Mouse (Mus musculus) ovary, postnatal 14 days (tissue): ENCODE results near the gene Arf4.
A peak's percentile ranks its signal among the peaks of the same experiment; 100 is the strongest.
"Not testable (repeated sequence)": the region's sequence is repeated elsewhere in the genome, so short reads cannot be mapped to it uniquely, and the experiment has no call there.

ENCODE experiments used
- DNase-seq: peaks from one replicate; pipeline ENCODE4 v3.0.0; 2022; ENCODE audit warnings: low spot score

The Arf4 gene

DNA sequence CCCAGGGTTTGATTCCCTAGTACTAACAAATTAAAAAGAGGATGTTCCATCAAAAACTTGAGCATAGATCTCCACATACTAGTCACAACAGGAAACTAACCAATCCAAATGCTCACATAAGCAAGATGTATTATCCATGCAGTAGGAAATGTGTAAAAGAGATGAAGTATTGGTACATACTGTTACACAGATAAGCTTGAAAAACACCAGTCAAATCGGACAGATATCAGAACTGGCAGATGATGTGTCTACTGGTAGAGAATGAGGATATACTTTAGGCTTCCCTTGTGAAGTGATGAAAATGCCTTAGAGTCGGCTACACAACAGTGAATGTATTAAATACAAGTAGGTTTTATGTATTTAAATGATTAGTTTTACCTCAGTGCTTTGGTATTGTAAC is 24.6 kb downstream of the Arf4 start:
- DNase-seq, result no peak

DNA sequence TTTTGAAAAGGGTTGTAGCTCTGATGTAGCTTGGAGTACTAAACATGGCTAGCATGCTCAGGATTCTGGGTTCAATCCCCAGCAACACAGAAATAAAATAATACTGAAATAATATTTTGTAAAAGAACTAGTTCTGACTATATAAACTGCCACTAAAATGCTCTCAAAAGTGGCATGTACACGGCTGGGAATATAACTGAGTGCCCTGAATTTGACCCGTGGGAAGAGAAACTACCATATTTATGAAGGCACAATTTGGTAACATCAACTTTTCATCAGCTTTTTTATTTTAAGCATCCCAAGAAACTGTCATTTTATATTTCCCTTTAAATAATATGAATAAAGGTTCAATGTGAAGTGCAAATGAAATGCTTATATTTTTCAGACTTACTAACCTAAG is 26.0 kb downstream of the Arf4 start:
- DNase-seq, result no peak

DNA sequence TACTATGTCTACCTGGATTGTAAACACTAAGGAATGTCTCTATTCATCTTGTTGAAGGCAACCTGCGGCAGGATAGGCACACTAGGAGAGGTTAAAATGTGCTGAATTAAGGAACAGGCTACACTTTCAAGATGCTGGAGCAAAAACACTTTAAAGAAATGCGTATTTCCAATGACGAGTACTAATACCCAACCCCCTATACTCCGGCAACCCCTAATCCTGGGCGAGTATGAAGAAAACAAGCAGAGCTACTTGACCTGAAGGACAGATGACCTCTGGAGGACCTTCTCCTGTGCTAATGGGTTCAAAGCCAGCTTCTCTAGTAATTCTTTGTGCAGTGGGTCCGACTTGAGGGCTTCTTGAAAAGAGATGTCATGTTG is 30.1 kb downstream of the Arf4 start:
- DNase-seq, result no peak

DNA sequence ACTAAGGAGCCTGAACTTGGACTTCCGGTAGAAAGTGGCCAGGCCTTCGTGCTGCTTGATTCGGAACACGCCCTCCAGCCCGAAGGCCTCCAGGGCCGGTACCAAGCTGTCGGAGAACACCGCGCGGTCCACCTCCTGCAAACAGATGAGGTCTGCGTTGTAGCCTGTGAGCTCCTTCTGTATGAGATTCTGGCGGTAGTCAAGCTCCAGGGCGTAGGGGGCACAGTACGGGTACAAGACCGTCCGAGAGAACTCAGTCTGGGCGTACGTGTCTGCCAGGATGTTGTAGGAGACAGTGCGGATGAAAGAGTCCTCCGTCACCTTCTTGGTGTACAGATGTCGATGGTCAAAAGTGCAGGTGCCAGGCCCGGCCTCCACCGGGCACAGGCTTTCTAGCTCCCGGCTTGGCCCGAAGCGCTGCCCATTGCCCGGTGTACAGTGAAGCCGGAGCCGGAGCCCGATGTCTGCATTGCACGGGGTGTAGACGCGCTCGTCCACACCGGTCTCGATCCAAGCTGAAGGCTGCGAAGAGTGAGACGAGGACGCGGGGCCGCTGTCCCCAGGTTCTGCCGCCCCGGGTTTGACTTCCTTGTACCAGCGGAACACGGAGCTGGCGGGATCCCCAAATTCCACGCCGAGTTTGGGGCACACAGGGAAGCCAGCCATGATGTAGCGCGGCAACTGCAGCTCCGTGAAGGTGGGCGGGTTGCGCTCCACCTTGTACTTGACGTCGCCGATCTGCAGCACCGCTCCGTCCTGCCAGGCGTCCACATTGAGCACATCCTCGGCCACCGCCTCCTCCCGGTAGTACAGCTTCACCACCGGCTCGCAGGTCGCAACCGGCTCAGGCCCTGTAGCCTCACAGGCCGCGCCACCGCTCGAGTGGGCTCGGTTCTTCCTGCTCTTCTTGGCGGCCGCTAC is 30.8 kb downstream of the Arf4 start:
- DNase-seq, result peak; percentile 13

DNA sequence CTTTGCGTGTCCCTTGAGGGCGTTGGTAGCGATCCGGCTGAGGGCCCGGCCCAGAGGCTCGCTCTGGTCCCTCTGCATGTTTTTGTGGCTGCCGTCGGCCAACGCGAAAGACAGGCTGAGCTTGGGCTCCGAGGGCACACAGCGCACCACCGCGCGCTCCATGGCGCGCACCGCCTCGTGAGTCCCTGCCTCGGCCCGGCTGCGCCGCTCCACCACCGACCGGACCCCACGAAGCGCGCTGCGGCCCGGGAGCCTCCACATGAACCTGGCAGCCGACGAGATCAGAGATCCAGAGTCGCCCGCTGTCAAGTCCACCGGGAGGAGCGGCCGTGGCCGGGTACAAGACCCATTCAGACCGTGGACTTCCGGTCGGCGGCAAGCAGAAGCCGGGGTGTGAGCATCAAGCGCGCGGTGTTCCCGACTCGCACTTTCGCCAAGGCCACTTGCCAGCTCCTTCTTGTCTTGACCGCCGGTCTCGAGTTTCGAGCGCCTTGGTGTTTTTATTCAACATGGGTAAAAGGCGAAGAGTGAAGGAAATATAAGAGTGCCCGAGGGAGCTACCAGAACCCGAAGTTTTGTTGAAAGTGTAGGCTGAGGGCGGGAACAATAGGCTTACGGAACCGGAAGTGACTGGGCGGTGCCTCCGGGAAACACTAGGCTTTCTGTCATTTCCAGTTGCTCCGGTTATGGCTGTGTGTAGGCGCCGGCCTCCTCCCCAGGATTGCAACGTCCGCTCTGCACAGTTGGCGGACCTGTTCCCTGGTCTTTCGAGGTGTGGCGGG is 31.6 kb downstream of the Arf4 start, which contains the start of gene Pde12:
Gene Pde12 (minus strand): TSS at position 592 of the 782 bp plus-strand sequence.
- DNase-seq, result peak; percentile 78

DNA sequence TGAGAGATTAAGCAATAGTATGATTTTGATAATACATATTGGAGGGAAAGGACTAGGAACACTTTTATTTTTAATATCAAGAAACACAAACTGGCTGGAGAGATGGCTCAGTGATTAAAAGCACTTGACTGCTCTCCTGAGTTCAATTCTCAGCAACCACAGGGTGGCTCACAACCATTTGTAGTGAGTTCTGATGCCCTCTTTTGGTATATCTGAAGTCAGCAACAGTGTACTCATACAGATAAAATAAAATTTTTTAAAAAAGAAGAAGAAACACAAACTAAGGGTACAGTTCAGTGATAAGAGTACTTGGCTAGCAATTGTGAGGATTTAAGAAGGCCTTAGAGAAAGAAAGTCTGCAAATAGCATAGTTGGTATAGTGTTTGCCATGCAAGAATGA is 33.1 kb downstream of the Arf4 start:
- DNase-seq, result no peak

DNA sequence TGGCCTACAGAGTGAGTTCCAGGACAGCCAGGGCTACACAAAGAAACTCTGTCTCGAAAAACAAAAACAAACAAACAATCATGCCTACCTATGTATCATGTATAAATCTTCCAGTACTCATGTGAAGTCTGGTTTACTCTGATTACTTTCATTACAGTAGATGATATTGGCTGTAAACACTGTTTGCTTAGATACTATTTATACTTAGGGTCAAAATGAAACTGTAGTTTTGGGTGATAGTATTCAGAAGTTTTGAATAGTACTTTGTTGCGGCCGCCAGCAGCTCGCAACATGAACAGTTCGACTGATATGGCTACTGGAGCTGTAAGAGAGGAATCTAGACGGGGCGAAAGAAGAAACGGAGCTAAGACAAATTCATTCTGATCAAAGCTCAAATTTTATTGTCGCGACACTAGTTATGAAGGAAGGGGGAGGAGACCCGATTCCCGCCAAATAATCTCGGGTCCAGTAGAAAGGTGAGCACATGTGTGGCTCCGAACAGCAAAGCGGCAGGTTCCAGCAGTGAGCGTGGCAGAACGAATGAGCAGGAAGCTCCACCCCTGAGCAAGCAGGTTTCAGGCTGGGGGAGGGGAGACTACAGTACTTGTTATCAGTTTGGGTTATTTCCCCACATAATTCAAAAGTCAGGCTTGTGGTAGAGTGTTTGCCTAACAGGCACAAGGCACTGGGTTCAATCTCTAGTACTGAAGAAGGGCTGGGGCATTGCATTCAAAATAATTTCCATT is 34.2 kb downstream of the Arf4 start:
- DNase-seq, result not testable (repeated sequence)

DNA sequence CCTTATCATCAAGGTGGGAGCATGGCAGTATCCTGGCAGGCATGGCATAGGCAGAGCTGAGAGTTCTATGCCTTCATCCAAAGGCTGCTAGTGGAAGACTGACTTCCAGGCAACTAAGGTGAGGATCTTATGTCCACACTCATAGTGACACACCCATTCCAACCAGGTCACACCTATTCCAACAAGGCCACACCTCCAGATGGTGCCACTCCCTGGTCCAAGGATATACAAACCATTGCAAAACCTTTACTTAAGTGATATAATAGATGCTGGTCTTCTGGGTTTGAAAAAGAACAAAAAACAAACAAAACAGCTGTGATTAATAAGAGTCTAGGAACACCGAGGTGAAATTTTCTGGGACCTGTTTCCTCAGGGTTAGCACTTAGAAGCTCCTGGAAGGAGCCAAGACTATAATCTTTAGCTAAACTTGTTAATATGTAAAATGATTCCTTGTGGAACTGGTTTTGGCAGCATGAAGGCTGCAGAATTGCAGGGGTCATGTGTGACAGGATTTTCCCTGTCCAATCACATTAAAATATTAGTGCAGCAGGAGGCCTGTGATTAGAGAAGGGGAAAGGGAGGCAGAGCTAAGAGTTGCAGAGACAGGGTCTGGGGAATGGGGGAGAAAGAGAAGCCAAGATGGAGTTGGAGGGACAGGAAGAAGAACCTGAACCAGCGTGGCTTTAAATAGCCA is 36.7 kb downstream of the Arf4 start:
- not testable (repeated sequence) for DNase-seq

DNA sequence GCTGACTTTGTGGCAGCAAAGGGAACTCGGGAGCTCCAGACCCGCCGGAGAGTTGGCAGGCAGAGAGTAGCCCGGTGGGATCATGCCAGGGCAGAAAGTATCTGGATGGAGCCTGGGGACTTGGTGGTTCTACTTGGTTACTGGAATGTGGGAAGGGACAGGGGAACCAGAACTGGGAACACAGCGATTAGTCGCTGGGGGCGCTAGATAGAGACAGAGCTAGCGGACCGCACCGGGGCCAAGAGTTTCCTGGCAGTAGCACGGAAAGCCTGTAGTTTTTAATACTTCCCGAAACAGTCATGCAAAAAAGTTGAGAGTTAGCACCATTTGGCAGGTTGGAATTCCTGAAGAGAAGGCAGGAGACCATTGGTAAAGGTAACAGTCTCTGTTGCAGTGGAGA is 37.5 kb downstream of the Arf4 start:
- DNase-seq, result peak; percentile 11

DNA sequence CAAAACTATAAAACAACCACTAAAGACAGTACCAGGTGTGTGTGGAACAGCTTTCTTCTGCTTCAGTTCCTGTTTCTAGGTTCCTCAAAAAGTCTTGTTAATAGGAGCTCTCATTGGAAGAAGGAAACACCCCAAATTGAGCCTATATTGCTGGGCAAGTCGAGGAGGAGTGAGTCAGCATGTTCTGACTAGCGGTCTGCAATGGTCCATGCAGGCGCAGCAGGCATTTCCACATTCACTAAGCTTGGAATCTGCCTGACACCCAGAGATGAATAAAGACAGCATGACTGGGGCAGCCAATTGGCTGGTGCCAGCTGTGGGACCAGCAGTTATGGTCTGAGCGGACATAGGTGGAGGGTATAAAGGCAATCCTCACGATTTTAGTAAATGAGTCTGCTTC is 37.9 kb downstream of the Arf4 start:
- no peak for DNase-seq

DNA sequence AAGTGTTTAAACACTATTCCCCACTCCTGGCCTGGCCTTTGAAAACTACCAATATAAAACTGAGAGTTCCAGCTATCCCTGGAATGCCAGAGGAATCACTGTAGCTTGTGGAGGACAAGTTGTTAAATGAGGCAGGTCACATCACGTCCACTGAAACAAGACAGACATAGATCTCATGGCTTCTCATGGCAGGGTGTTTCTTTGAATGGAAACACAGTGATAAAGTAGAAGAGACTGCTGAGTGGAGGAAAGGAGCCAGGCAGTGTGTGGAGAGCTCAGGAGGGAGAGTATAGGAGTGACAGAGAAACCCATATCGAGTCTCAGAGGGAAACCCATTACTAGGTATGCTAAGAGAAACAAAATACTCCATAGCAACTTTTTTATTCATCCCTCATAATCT is 52.9 kb downstream of the Arf4 start:
- no peak for DNase-seq

DNA sequence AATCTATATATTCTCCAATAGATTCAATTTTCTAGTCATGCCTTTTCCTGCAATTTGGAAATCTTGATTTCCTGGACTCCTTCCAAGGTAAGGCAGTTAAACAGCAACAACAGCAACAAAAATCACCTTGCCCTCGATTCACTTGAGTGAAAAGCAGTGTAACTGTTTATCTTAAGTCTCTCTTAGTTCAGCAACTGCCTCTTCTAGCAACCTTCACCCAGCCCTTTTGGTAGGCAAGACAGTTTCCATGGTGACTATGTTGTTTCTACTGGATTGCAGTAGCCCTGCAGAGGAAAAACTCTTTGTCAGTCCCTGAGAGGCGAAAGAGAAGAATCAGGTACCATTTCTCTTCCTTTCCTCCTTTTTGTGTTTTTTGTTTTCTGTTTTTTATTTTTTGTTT is 53.5 kb downstream of the Arf4 start:
- DNase-seq, result no peak

DNA sequence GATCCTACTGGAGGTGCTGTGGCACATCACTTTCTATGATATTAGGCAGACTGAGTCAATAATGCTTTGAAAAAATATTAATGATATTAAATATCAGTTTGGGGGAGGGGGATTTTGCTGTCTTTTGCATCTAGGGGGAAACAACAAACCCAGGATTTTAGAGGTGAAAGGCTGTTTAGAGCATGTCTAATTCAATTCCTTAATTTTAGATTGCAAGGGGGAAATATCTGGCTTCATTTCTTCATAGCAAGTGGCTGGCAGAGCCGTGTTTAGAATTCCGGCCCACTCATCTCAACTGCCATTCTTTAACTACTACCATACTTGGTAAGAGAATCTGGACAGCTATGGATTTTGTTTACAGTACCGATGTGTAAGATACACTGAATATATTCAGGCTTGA is 55.1 kb downstream of the Arf4 start, which contains the start of gene Dnah12:
Gene Dnah12 (plus strand): TSS at position 301 of the 400 bp plus-strand sequence.
- no peak for DNase-seq

DNA sequence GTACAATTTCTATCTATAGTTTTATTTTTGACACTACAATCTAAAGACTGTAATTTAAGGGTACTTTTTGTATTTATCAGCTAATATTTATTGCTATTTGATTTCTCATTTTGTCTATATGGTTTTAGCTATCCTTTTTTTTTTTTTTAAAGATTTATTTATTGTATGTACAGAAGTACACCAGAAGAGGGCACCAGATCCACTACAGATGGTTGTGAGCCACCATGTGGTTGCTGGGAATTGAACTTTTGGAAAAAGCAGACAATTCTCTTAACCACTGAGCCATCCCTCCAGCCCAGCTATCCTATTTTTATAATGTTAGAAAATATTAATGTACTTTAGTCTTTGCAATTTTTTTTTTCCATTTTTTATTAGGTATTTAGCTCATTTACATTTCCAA is 60.0 kb downstream of the Arf4 start:
- DNase-seq, result no peak

DNA sequence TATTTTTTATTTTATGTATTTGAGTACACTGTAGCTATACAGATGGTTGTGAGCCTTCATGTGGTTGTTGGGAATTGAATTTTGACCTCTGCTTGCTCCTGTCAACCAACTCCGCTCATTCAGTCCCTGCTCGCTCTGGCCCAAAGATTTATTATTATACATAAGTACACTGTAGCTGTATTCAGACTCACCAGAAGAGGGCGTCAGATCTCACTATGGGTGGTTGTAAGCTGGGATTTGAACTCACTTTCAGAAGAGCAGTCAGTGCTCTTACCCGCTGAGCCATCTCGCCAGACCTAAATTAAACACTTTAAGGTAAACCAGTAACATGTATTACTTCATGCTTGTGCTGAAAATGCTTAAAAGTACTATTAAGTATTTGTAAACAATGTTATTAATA is 67.4 kb downstream of the Arf4 start:
- not testable (repeated sequence) for DNase-seq
